Mouse (Mus musculus): ENCODE measurements around the gene 6430531B16Rik. TPM values are rescaled to one million over a fixed set of nuclear protein-coding genes. Genes with fewer than 3 reads are reported as not detected.
A peak's percentile ranks its signal among the peaks of the same experiment; 100 is the strongest.

6430531B16Rik gene
- polyA plus RNA-seq, 1 experiment from 2014 or later = not detected

GRCm38 (mm10) chr7:139988272-139988671 is 9.7 kb upstream of the 6430531B16Rik start:
- Histone ChIP-seq H3K4me3 (ENCODE audit: low read depth, low read length) (no peak overlapping the region), H3K36me3 (replicated peaks; ENCODE audit: insufficient read depth, low read length) (no peaks in the 10 kb centered on the region), H3K27me3 (ENCODE audit: insufficient read depth, low read length) (no peaks in the 10 kb centered on the region), H3K4me1 (ENCODE audit: insufficient read depth) (no peaks in the 10 kb centered on the region), H3K9ac (replicated peaks) (no peak overlapping the region), H3K9me3 (ENCODE audit: low read length) (no peaks in the 10 kb centered on the region), H3K27ac (ENCODE audit: low read depth) (no peak overlapping the region), H3K4me2 (ENCODE audit: low read depth, low read length) (no peak overlapping the region)
- TF ChIP-seq EP300 (IDR thresholded peaks at IDR 0.05; ENCODE audit: low read depth) (no peak), CTCF (IDR thresholded peaks at IDR 0.05; ENCODE audit: low read depth) (no peak)
- WGBS (ENCODE audit: insufficient replicate concordance) = 63% methylated on average over 9 of the region's 9 CpGs
- ATAC-seq = no peak
- DNase-seq = no peak

- H3K4me3 ChIP-seq (ENCODE audit: low read depth, low read length) = no peak overlapping the region
- WGBS (ENCODE audit: insufficient replicate concordance) = 67% methylated on average over 11 of the region's 11 CpGs
- no peak overlapping the region for H3K9ac ChIP-seq (replicated peaks)
- H3K4me2 ChIP-seq (ENCODE audit: low read depth, low read length) = 0 out of 2 replicates have a peak overlapping the region, but pooled peaks have one; percentile 9
- DNase-seq = peak; percentile 51
- peak overlapping the region; percentile 57; the same call in 1 of the 2 replicates for H3K27ac ChIP-seq (ENCODE audit: low read depth)
- no peak for TF ChIP-seq CTCF (IDR thresholded peaks at IDR 0.05; ENCODE audit: low read depth)
- no peak; the same call in 1 of the 2 replicates for TF ChIP-seq EP300 (IDR thresholded peaks at IDR 0.05; ENCODE audit: low read depth)
- ATAC-seq = peak; percentile 70
- no peaks in the 10 kb centered on the region for H3K36me3 ChIP-seq (replicated peaks; ENCODE audit: insufficient read depth, low read length)
- no peaks in the 10 kb centered on the region for H3K4me1 ChIP-seq (ENCODE audit: insufficient read depth)
- no peaks in the 10 kb centered on the region for H3K9me3 ChIP-seq (ENCODE audit: low read length)
- H3K27me3 ChIP-seq (ENCODE audit: insufficient read depth, low read length) = no peaks in the 10 kb centered on the region
Observed at GRCm38 (mm10) chr7:139984505-139984904, 6.0 kb upstream of the 6430531B16Rik start.

DNA sequence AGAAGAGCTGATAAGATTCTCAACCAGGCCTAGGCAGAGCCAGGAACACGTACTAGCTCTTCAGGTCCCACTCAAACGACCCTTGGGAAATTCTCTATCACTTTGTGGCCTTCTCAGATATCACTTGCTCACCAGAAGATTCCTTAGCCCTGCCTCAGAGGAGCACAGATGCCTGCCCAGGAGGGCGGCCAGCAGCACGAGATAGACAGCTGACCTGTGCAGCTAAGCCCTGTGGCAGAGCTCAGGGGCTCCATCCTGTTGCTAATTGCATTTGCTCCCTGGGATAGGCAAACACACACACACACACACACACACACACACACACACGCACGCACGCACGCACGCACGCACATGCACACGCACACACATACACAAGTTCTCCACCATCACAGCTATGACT is 3.5 kb upstream of the 6430531B16Rik start:
- DNase-seq (no peak), ATAC-seq (no peak)
- Histone ChIP-seq H3K27ac (ENCODE audit: low read depth) (no peak overlapping the region), H3K4me1 (ENCODE audit: insufficient read depth) (peaks cover 12% of the 10 kb centered on the region), H3K27me3 (ENCODE audit: insufficient read depth, low read length) (no peaks in the 10 kb centered on the region), H3K4me3 (ENCODE audit: low read depth, low read length) (no peak overlapping the region), H3K36me3 (replicated peaks; ENCODE audit: insufficient read depth, low read length) (no peaks in the 10 kb centered on the region), H3K9me3 (ENCODE audit: low read length) (no peaks in the 10 kb centered on the region), H3K9ac (replicated peaks) (no peak overlapping the region), H3K4me2 (ENCODE audit: low read depth, low read length) (no peak overlapping the region)
- TF ChIP-seq CTCF (IDR thresholded peaks at IDR 0.05; ENCODE audit: low read depth) (no peak), EP300 (IDR thresholded peaks at IDR 0.05; ENCODE audit: low read depth) (no peak)
- 69% methylated on average over 9 of the region's 11 CpGs for WGBS (ENCODE audit: insufficient replicate concordance)

DNA sequence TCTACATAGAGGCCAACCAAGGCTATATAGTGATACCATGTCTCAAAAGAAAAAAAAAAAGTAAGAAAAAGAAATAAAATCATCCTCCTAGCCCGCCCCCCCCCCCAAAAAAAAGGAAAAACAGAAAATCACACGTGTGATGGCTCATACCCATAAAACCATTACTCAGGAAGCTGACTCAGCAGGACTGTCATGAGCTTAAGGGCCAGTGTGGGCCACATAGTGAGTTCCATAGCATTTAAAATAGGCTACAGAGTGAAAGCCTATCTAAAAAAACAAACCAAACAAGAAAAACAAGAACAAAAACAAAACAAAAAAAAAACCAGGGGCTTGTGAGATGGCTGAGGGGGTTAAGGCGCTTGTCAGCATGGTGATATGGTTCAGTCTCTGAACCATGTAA is 2.2 kb upstream of the 6430531B16Rik start:
- H3K27me3 ChIP-seq (ENCODE audit: insufficient read depth, low read length) = no peaks in the 10 kb centered on the region
- H3K4me2 ChIP-seq (ENCODE audit: low read depth, low read length) = no peak overlapping the region
- no peak overlapping the region for H3K27ac ChIP-seq (ENCODE audit: low read depth)
- H3K36me3 ChIP-seq (replicated peaks; ENCODE audit: insufficient read depth, low read length) = no peaks in the 10 kb centered on the region
- no peak for TF ChIP-seq EP300 (IDR thresholded peaks at IDR 0.05; ENCODE audit: low read depth)
- no peak for TF ChIP-seq CTCF (IDR thresholded peaks at IDR 0.05; ENCODE audit: low read depth)
- H3K9me3 ChIP-seq (ENCODE audit: low read length) = no peaks in the 10 kb centered on the region
- ATAC-seq = no peak
- peaks cover 12% of the 10 kb centered on the region for H3K4me1 ChIP-seq (ENCODE audit: insufficient read depth)
- WGBS (ENCODE audit: insufficient replicate concordance) = 46% methylated on average over 3 of the region's 3 CpGs
- DNase-seq = no peak
- H3K9ac ChIP-seq (replicated peaks) = no peak overlapping the region
- no peak overlapping the region for H3K4me3 ChIP-seq (ENCODE audit: low read depth, low read length)

GRCm38 (mm10) chr7:139979011-139979719 is 610 bp upstream of the 6430531B16Rik start:
- H3K36me3 ChIP-seq (replicated peaks; ENCODE audit: insufficient read depth, low read length) = no peaks in the 10 kb centered on the region
- H3K4me1 ChIP-seq (ENCODE audit: insufficient read depth) = peaks cover 12% of the 10 kb centered on the region
- H3K4me3 ChIP-seq (ENCODE audit: low read depth, low read length) = no peak overlapping the region
- no peak for TF ChIP-seq CTCF (IDR thresholded peaks at IDR 0.05; ENCODE audit: low read depth)
- TF ChIP-seq EP300 (IDR thresholded peaks at IDR 0.05; ENCODE audit: low read depth) = no peak
- H3K27me3 ChIP-seq (ENCODE audit: insufficient read depth, low read length) = no peaks in the 10 kb centered on the region
- ATAC-seq = peak; percentile 43
- H3K4me2 ChIP-seq (ENCODE audit: low read depth, low read length) = peak overlapping the region; percentile 81
- 29% methylated on average over 13 of the region's 13 CpGs for WGBS (ENCODE audit: insufficient replicate concordance)
- no peak overlapping the region for H3K27ac ChIP-seq (ENCODE audit: low read depth)
- no peak overlapping the region for H3K9ac ChIP-seq (replicated peaks)
- DNase-seq = no peak
- no peaks in the 10 kb centered on the region for H3K9me3 ChIP-seq (ENCODE audit: low read length)

GRCm38 (mm10) chr7:139975471-139975870 is 3.1 kb downstream of the 6430531B16Rik start:
- no peaks in the 10 kb centered on the region for H3K36me3 ChIP-seq (replicated peaks; ENCODE audit: insufficient read depth, low read length)
- no peak overlapping the region for H3K4me3 ChIP-seq (ENCODE audit: low read depth, low read length)
- H3K27ac ChIP-seq (ENCODE audit: low read depth) = no peak overlapping the region
- peaks cover 12% of the 10 kb centered on the region for H3K4me1 ChIP-seq (ENCODE audit: insufficient read depth)
- no peak overlapping the region for H3K4me2 ChIP-seq (ENCODE audit: low read depth, low read length)
- WGBS (ENCODE audit: insufficient replicate concordance) = 75% methylated on average over 5 of the region's 5 CpGs
- DNase-seq (no peak), ATAC-seq (no peak)
- no peaks in the 10 kb centered on the region for H3K9me3 ChIP-seq (ENCODE audit: low read length)
- H3K27me3 ChIP-seq (ENCODE audit: insufficient read depth, low read length) = no peaks in the 10 kb centered on the region
- TF ChIP-seq CTCF (IDR thresholded peaks at IDR 0.05; ENCODE audit: low read depth) = no peak
- no peak for TF ChIP-seq EP300 (IDR thresholded peaks at IDR 0.05; ENCODE audit: low read depth)
- no peak overlapping the region for H3K9ac ChIP-seq (replicated peaks)
